Mouse (Mus musculus) C2C12 (cell line): ENCODE measurements around the gene Fbxl17. TPM values are rescaled to one million over a fixed set of nuclear protein-coding genes. Genes with fewer than 3 reads are reported as not detected.

Experiments used
- H3K27me3 ChIP-seq: one replicate; pipeline ENCODE4 v1.6.1; 2011; ENCODE audit not compliant: control insufficient read depth, insufficient read depth, insufficient read length
- H3K36me3 ChIP-seq: one replicate; pipeline ENCODE4 v1.6.1; 2011; ENCODE audit not compliant: control insufficient read depth, insufficient read depth
- H3K4me3 ChIP-seq: one replicate; pipeline ENCODE4 v1.5.1; 2011; ENCODE audit warnings: mild to moderate bottlenecking, control low read depth; ENCODE audit not compliant: poor library complexity, insufficient read depth, severe bottlenecking
- H3K79me2 ChIP-seq: one replicate; pipeline ENCODE4 v1.6.1; 2011; ENCODE audit not compliant: control insufficient read depth, insufficient read depth
- H3K79me3 ChIP-seq: one replicate; pipeline ENCODE4 v1.6.1; 2011; ENCODE audit warnings: low read depth, control low read depth
- H3ac ChIP-seq: one replicate; pipeline ENCODE3; 2011; ENCODE audit warnings: low read depth; ENCODE audit not compliant: control insufficient read depth, insufficient read length
- CEBPB ChIP-seq: IDR thresholded peaks from one replicate; pipeline ENCODE4 v1.6.1; 2011; ENCODE audit warnings: low read depth, mild to moderate bottlenecking, control low read depth, moderate library complexity
- CTCF ChIP-seq: IDR thresholded peaks from one replicate; pipeline ENCODE4 v1.5.1; 2011; ENCODE audit not compliant: control insufficient read depth, insufficient read depth, insufficient read length
- FOSL1 ChIP-seq: IDR thresholded peaks from one replicate; pipeline ENCODE4 v1.8.0; 2011; ENCODE audit warnings: mild to moderate bottlenecking, low read length; ENCODE audit not compliant: poor library complexity, insufficient read depth, severe bottlenecking
- MAX ChIP-seq: IDR thresholded peaks from one replicate; pipeline ENCODE4 v1.6.1; 2011; ENCODE audit warnings: mild to moderate bottlenecking, control low read depth
- MYOD1 ChIP-seq: IDR thresholded peaks from one replicate; pipeline ENCODE4 v1.6.1; 2011; ENCODE audit warnings: low read depth; ENCODE audit not compliant: control insufficient read depth, insufficient read length
- MYOG ChIP-seq: IDR thresholded peaks from one replicate; pipeline ENCODE4 v1.6.1; 2011; ENCODE audit not compliant: control insufficient read depth, insufficient read length; ENCODE audit errors: extremely low read depth
- USF1 ChIP-seq: IDR thresholded peaks from one replicate; pipeline ENCODE4 v1.6.1; 2011; ENCODE audit warnings: low read depth, mild to moderate bottlenecking, control low read depth, moderate library complexity
- long read RNA-seq, 2 experiments: library from polyadenylated mRNA; unstranded; transcript quantifications; one replicate each; pipeline ENCODE4 v2.0.0; 2019 to 2020
- polyA plus RNA-seq: library from polyadenylated mRNA; unstranded; fragments of >200 nt; fragmentation: generic; extraction: Trizol; gene quantifications from one replicate; pipeline ENCODE4 v1.2.1, GENCODE M21; 2012; ENCODE audit warnings: missing spikeins

Fbxl17 gene
- 6.3 TPM for polyA plus RNA-seq
- long read RNA-seq, experiment 1, full-length matches to known transcripts: 1 of 2 reads
- long read RNA-seq, experiment 1, partial matches to known transcripts: 0 of 2 reads
- long read RNA-seq, experiment 1, other reads (novel, unspliced or antisense): 1 of 2 reads
- long read RNA-seq, experiment 2, full-length matches to known transcripts: 5 of 9 reads
- long read RNA-seq, experiment 2, partial matches to known transcripts: 2 of 9 reads
- long read RNA-seq, experiment 2, other reads (novel, unspliced or antisense): 2 of 9 reads

- Histone ChIP-seq H3K79me2 (peaks cover 42% of the 10 kb centered on the region), H3K4me3 (peak within 1 kb of the TSS; percentile 59), H3K36me3 (no peaks in the 10 kb centered on the region), H3K79me3 (peaks cover 19% of the 10 kb centered on the region), H3K27me3 (no peaks in the 10 kb centered on the region), H3ac (peak within 1 kb of the TSS; percentile 97)
- TF ChIP-seq MYOG (no peak), CEBPB (no peak), MAX (no peak), MYOD1 (no peak), USF1 (no peak), FOSL1 (no peak), CTCF (no peak)
Measured at GRCm38 (mm10) chr17:63499636-63500155, at the start of gene Fbxl17. TSS of gene Fbxl17 (minus strand) at chr17:63500017.

- Histone ChIP-seq H3ac (no peak overlapping the region), H3K4me3 (no peak overlapping the region), H3K27me3 (no peaks in the 10 kb centered on the region), H3K79me2 (no peaks in the 10 kb centered on the region), H3K36me3 (no peaks in the 10 kb centered on the region), H3K79me3 (no peaks in the 10 kb centered on the region)
- TF ChIP-seq MAX: no peak
- TF ChIP-seq CEBPB: no peak
- no peak for TF ChIP-seq USF1
- no peak for TF ChIP-seq MYOD1
Measured at GRCm38 (mm10) chr17:63547465-63547864, 47.6 kb upstream of the Fbxl17 start.

GRCm38 (mm10) chr17:63534576-63535265 is 34.9 kb upstream of the Fbxl17 start:
- Histone ChIP-seq H3K79me2 (no peaks in the 10 kb centered on the region), H3ac (no peak overlapping the region), H3K4me3 (no peak overlapping the region), H3K36me3 (no peaks in the 10 kb centered on the region), H3K79me3 (no peaks in the 10 kb centered on the region), H3K27me3 (no peaks in the 10 kb centered on the region)
- TF ChIP-seq MYOG (no peak), FOSL1 (no peak), CEBPB (no peak), MAX (no peak), MYOD1 (no peak), CTCF (no peak), USF1 (no peak)

- no peaks in the 10 kb centered on the region for H3K36me3 ChIP-seq
- TF ChIP-seq MYOG (no peak), MAX (no peak), USF1 (no peak), MYOD1 (no peak), FOSL1 (no peak), CTCF (no peak), CEBPB (no peak)
- H3K4me3 ChIP-seq: no peak overlapping the region
- no peaks in the 10 kb centered on the region for H3K27me3 ChIP-seq
- no peaks in the 10 kb centered on the region for H3K79me3 ChIP-seq
- H3K79me2 ChIP-seq: no peaks in the 10 kb centered on the region
- H3ac ChIP-seq: no peak overlapping the region
Measured at GRCm38 (mm10) chr17:63533074-63533836, 33.4 kb upstream of the Fbxl17 start.

- no peak for TF ChIP-seq CTCF
- no peak for TF ChIP-seq USF1
- no peak for TF ChIP-seq MYOG
- no peaks in the 10 kb centered on the region for H3K27me3 ChIP-seq
- no peaks in the 10 kb centered on the region for H3K36me3 ChIP-seq
- no peak overlapping the region for H3K4me3 ChIP-seq
- no peaks in the 10 kb centered on the region for H3K79me2 ChIP-seq
- no peak overlapping the region for H3ac ChIP-seq
- H3K79me3 ChIP-seq: no peaks in the 10 kb centered on the region
Measured at GRCm38 (mm10) chr17:63529476-63529875, 29.7 kb upstream of the Fbxl17 start.
